34 mouse cellular contexts compared by ENCODE assay signal in genomic region chr7:100499465-100499864, GRCm38 (mm10). TPM values are rescaled to one million over a fixed set of nuclear protein-coding genes. Genes with fewer than 3 reads are reported as not detected.
DNase-seq lines count a peak whose midpoint lies in the region; ATAC-seq and TF ChIP-seq lines count a peak whose summit lies in the region.
"Had no signal": no experiment of that assay in that cellular context is flagged by ENCODE, and none has a peak within 500 bp of the region (broad histone marks: within the 10 kb centered on the region; RNA-seq: fewer than 3 reads in every experiment).

No protein-coding gene starts in this region.

- no peaks in the 10 kb centered on the region for H3K9me3 ChIP-seq in E14TG2a.4 (ENCODE audit: low read length)
- no peaks in the 10 kb centered on the region for H3K9me3 ChIP-seq in ES-E14 (ENCODE audit: control insufficient read depth, insufficient read depth, low read depth, low read length)
- no peaks in the 10 kb centered on the region for H3K9me3 ChIP-seq in liver, embryonic 13.5 days (replicated peaks)
- H3K9me3 ChIP-seq in liver, embryonic 16.5 days (replicated peaks; ENCODE audit: control insufficient read depth, low read length): no peaks in the 10 kb centered on the region
- H3K9me3 ChIP-seq in intestine, postnatal 0 days (ENCODE audit: control insufficient read depth): no peaks in the 10 kb centered on the region
- H3K9me3 ChIP-seq: embryonic facial prominence, embryonic 10.5 days; embryonic facial prominence, embryonic 13.5 days; forebrain, embryonic 13.5 days; G1E; heart, embryonic 13.5 days had no signal

- H3K27ac ChIP-seq in ES-E14 (ENCODE audit: insufficient read depth, low read depth, low read length, poor library complexity, severe bottlenecking): peak overlapping the region; percentile 19; the same call in 1 of the 2 replicates
- peak overlapping the region; percentile 87 for H3K27ac ChIP-seq in liver, embryonic 13.5 days
- peak overlapping the region; percentile 74 for H3K27ac ChIP-seq in liver, embryonic 16.5 days (ENCODE audit: low read length)
- H3K27ac ChIP-seq in intestine, postnatal 0 days (ENCODE audit: low read depth, low read length): no peak overlapping the region
- H3K27ac ChIP-seq: embryonic facial prominence, embryonic 10.5 days; forebrain, embryonic 13.5 days; heart, embryonic 13.5 days; hindbrain, embryonic 14.5 days; hindbrain, postnatal 0 days had no signal

- H3K4me2 ChIP-seq in liver, embryonic 13.5 days: no peak overlapping the region
- H3K4me2 ChIP-seq in liver, embryonic 16.5 days (ENCODE audit: low read depth, low read length): no peak overlapping the region
- H3K4me2 ChIP-seq in intestine, postnatal 0 days (replicated peaks; ENCODE audit: low read depth): no peak overlapping the region
- H3K4me2 ChIP-seq: embryonic facial prominence, embryonic 13.5 days; forebrain, embryonic 13.5 days; heart, embryonic 13.5 days; hindbrain, embryonic 14.5 days had no signal

- no peak for TF ChIP-seq CTCF in E14TG2a.4 (conservative IDR thresholded peaks at IDR 0.05; ENCODE audit: low read length)
- TF ChIP-seq CTCF in intestine, postnatal 0 days (IDR thresholded peaks at IDR 0.05; ENCODE audit: low read depth): no peak

- H3K4me3 ChIP-seq in E14TG2a.4 (replicated peaks; ENCODE audit: low read length): peak overlapping the region; percentile 24; the same call in 1 of the 2 replicates
- no peak overlapping the region for H3K4me3 ChIP-seq in ES-E14 (ENCODE audit: insufficient read depth in 1 of 2, low read depth in 1 of 2, low read length in 2 of 2, poor library complexity in 1 of 2, severe bottlenecking in 1 of 2)
- 0 out of 2 replicates have a peak overlapping the region, but pooled peaks have one; percentile 6 for H3K4me3 ChIP-seq in liver, embryonic 13.5 days (replicated peaks)
- H3K4me3 ChIP-seq in liver, embryonic 16.5 days (ENCODE audit: low read depth, low read length): no peak overlapping the region
- no peak overlapping the region for H3K4me3 ChIP-seq in intestine, postnatal 0 days (ENCODE audit: low read depth, low read length)
- H3K4me3 ChIP-seq: embryonic facial prominence, embryonic 10.5 days; embryonic facial prominence, embryonic 13.5 days; erythroblast, embryonic 14.5 days; forebrain, embryonic 13.5 days; heart, embryonic 13.5 days had no signal

- ATAC-seq in liver, embryonic 13.5 days (ENCODE audit: low read depth): no peak
- ATAC-seq in liver, embryonic 16.5 days (ENCODE audit: low read depth): no peak
- no peak for ATAC-seq in intestine, postnatal 0 days
- ATAC-seq: CD4-positive, CD25-positive, alpha-beta regulatory T cell, adult 4 months; forebrain, embryonic 13.5 days; forebrain, embryonic 16.5 days; hindbrain, postnatal 0 days; Patski had no signal

- H3K27me3 ChIP-seq in E14TG2a.4 (ENCODE audit: insufficient read depth, low read length): no peaks in the 10 kb centered on the region
- H3K27me3 ChIP-seq in liver, embryonic 13.5 days: no peaks in the 10 kb centered on the region
- no peaks in the 10 kb centered on the region for H3K27me3 ChIP-seq in liver, embryonic 16.5 days (ENCODE audit: control insufficient read depth, insufficient read depth, low read depth, low read length)
- H3K27me3 ChIP-seq in intestine, postnatal 0 days (replicated peaks; ENCODE audit: control insufficient read depth, insufficient read depth, low read length): no peaks in the 10 kb centered on the region
- H3K27me3 ChIP-seq: embryonic facial prominence, embryonic 13.5 days; forebrain, embryonic 13.5 days; heart, embryonic 13.5 days; Patski had no signal

- peaks cover 99% of the 10 kb centered on the region for H3K4me1 ChIP-seq in E14TG2a.4 (replicated peaks; ENCODE audit: low read depth, low read length)
- peaks cover 6 to 50% of the 10 kb centered on the region in 2 experiments; a peak in 3 of 4 replicates for H3K4me1 ChIP-seq in ES-E14 (ENCODE audit: control insufficient read depth in 2 of 2, insufficient read depth in 2 of 2, low read length in 2 of 2, poor library complexity in 1 of 2)
- peaks cover 100% of the 10 kb centered on the region for H3K4me1 ChIP-seq in liver, embryonic 13.5 days (replicated peaks)
- H3K4me1 ChIP-seq in liver, embryonic 16.5 days (ENCODE audit: control insufficient read depth, low read depth, low read length): peaks cover 71% of the 10 kb centered on the region
- no peaks in the 10 kb centered on the region; the same call in 1 of the 2 replicates for H3K4me1 ChIP-seq in intestine, postnatal 0 days (replicated peaks; ENCODE audit: control insufficient read depth, insufficient read depth, low read length)

- in situ Hi-C loops in ES-E14 (cut with MboI; ENCODE audit: low sequenced_read_pairs in 2 of 2, unreplicated experiment in 2 of 2): no loop called here

- H3K9ac ChIP-seq in ES-E14 (ENCODE audit: insufficient read depth, low read depth, low read length, poor library complexity, severe bottlenecking): no peak overlapping the region
- peak overlapping the region; percentile 43; the same call in 1 of the 2 replicates for H3K9ac ChIP-seq in liver, embryonic 13.5 days
- no peak overlapping the region; the same call in 1 of the 2 replicates for H3K9ac ChIP-seq in liver, embryonic 16.5 days (ENCODE audit: low read depth, low read length)
- no peak overlapping the region for H3K9ac ChIP-seq in intestine, postnatal 0 days (ENCODE audit: low read depth, low read length)
- H3K9ac ChIP-seq: embryonic facial prominence, embryonic 13.5 days; forebrain, embryonic 13.5 days; heart, embryonic 13.5 days; hindbrain, embryonic 14.5 days had no signal

- H3K36me3 ChIP-seq in E14TG2a.4 (ENCODE audit: insufficient read depth, low read length): peaks cover 62% of the 10 kb centered on the region
- H3K36me3 ChIP-seq in ES-E14 (ENCODE audit: control insufficient read depth, insufficient read depth, low read length, poor library complexity, severe bottlenecking): peaks cover 51% of the 10 kb centered on the region
- H3K36me3 ChIP-seq in liver, embryonic 13.5 days: peaks cover 64% of the 10 kb centered on the region
- peaks cover 60% of the 10 kb centered on the region for H3K36me3 ChIP-seq in liver, embryonic 16.5 days (ENCODE audit: control insufficient read depth, insufficient read depth)
- H3K36me3 ChIP-seq in intestine, postnatal 0 days (ENCODE audit: control insufficient read depth, insufficient read depth): peaks cover 38% of the 10 kb centered on the region

- no peak for DNase-seq in ES-E14 (ENCODE audit: low read depth, low spot score)
- DNase-seq in liver, embryonic 13.5 days: no peak
- no peak for DNase-seq in adrenal gland, postnatal 25 days
- no peak for DNase-seq in spleen, postnatal 14 days (ENCODE audit: low spot score in 2 of 2)
- DNase-seq: adrenal gland, adult 2 months; adrenal gland, postnatal 14 days; cerebellum, adult 11-12 months; cerebellum, adult 8-10 months; cerebellum, postnatal 10 days; cerebellum, postnatal 36 days; embryo, embryonic 11 days; gastrocnemius, postnatal 10 days; heart, adult 18-20 months; heart, postnatal 14 days; heart, postnatal 4 days had no signal

TF ChIP-seq in ES-E14, 5 proteins besides CTCF, POLR2A, EP300 and RAD21:
- TF ChIP-seq ZNF384 (IDR thresholded peaks at IDR 0.05; ENCODE audit: low read depth, low read length) (no peak), ZC3H11A (IDR thresholded peaks at IDR 0.05; ENCODE audit: borderline replicate concordance, low read depth, low read length) (no peak), CHD2 (IDR thresholded peaks at IDR 0.05; ENCODE audit: low read depth, low read length) (no peak), HCFC1 (IDR thresholded peaks at IDR 0.05; ENCODE audit: borderline replicate concordance, insufficient read depth, low read length) (no peak), MAFK (IDR thresholded peaks at IDR 0.05; ENCODE audit: insufficient read depth, low read depth, low read length) (no peak)
TF ChIP-seq in ES-E14: peak in this region for 0.

RNA-seq across cellular contexts. Expression of gene Ucp2, which starts 6.3 kb away (rescaled TPM):
- 46.9 and 52.7 TPM in 2 replicates for total RNA-seq in ES-E14 (2012; rRNA removed)
- polyA plus RNA-seq in liver, embryonic 13.5 days (2015; fragmentation: Nextera tagmentation; extraction: Ambion mirVana): 673 and 808 TPM in 2 replicates
- 722 and 766 TPM in 2 replicates for polyA plus RNA-seq in liver, embryonic 16.5 days (2015; fragmentation: Nextera tagmentation; extraction: Ambion mirVana)
- 142 and 190 TPM in 2 replicates for total RNA-seq in adrenal gland, postnatal 25 days (2021)
- polyA plus RNA-seq in intestine, postnatal 0 days (2015; fragmentation: Nextera tagmentation; extraction: Ambion mirVana): 266 and 281 TPM in 2 replicates

RNA-seq across cellular contexts. Expression of gene Dnajb13, which starts 15.3 kb away (rescaled TPM):
- 2.5 and 2.8 TPM in 2 replicates for total RNA-seq in ES-E14 (2012; rRNA removed)
- 2.5 TPM in 2 replicates for polyA plus RNA-seq in liver, embryonic 13.5 days (2015; fragmentation: Nextera tagmentation; extraction: Ambion mirVana)
- 3.0 and 4.4 TPM in 2 replicates for polyA plus RNA-seq in liver, embryonic 16.5 days (2015; fragmentation: Nextera tagmentation; extraction: Ambion mirVana)
- total RNA-seq in adrenal gland, postnatal 25 days (2021): not detected in 2 replicates
- 0.09 and 0.17 TPM in 2 replicates for polyA plus RNA-seq in intestine, postnatal 0 days (2015; fragmentation: Nextera tagmentation; extraction: Ambion mirVana)
- total RNA-seq: gastrocnemius, adult 18-20 months; gastrocnemius, postnatal 10 days; heart, postnatal 14 days; heart, postnatal 4 days had no signal
- polyA plus RNA-seq: erythroblast, embryonic 14.5 days; G1E had no signal

RNA-seq across cellular contexts. Expression of gene Ucp3, which starts 26.7 kb away (rescaled TPM):
- total RNA-seq in ES-E14 (2012; rRNA removed): not detected in 2 replicates
- not detected in 2 replicates for polyA plus RNA-seq in liver, embryonic 13.5 days (2015; fragmentation: Nextera tagmentation; extraction: Ambion mirVana)
- 0.05 and 0.08 TPM in 2 replicates for polyA plus RNA-seq in liver, embryonic 16.5 days (2015; fragmentation: Nextera tagmentation; extraction: Ambion mirVana)
- 24.6 and 30.5 TPM in 2 replicates for total RNA-seq in adrenal gland, postnatal 25 days (2021)
- not detected in 2 replicates for polyA plus RNA-seq in intestine, postnatal 0 days (2015; fragmentation: Nextera tagmentation; extraction: Ambion mirVana)
- polyA plus RNA-seq: brain, embryonic 14.5 days; C2C12; CD4-positive, CD25-positive, alpha-beta regulatory T cell, adult 4 months; embryonic facial prominence, embryonic 13.5 days; erythroblast, embryonic 14.5 days; forebrain, embryonic 13.5 days; forebrain, embryonic 16.5 days; G1E; hindbrain, embryonic 11.5 days; hindbrain, embryonic 14.5 days; intestine, embryonic 14.5 days had no signal

RNA-seq across cellular contexts. Expression of gene Coa4, which starts 37.4 kb away (rescaled TPM):
- 11.3 and 14.6 TPM in 2 replicates for total RNA-seq in ES-E14 (2012; rRNA removed)
- polyA plus RNA-seq in liver, embryonic 13.5 days (2015; fragmentation: Nextera tagmentation; extraction: Ambion mirVana): 14.0 and 14.3 TPM in 2 replicates
- 10.7 and 13.1 TPM in 2 replicates for polyA plus RNA-seq in liver, embryonic 16.5 days (2015; fragmentation: Nextera tagmentation; extraction: Ambion mirVana)
- 11.5 and 11.7 TPM in 2 replicates for total RNA-seq in adrenal gland, postnatal 25 days (2021)
- 52.4 and 54.1 TPM in 2 replicates for polyA plus RNA-seq in intestine, postnatal 0 days (2015; fragmentation: Nextera tagmentation; extraction: Ambion mirVana)

Comparison
In these comparisons a context has a peak if more than half of its experiments do, and no peak if none do; other contexts are left out.
1. H3K4me3 ChIP-seq: peak in E14TG2a.4 (single experiment) and liver, embryonic 13.5 days (single experiment); none in ES-E14 (0 of 2), liver, embryonic 16.5 days (single experiment) and intestine, postnatal 0 days (single experiment).